Mouse (Mus musculus) neural tube, embryonic 14.5 days (tissue): ENCODE data around the gene Scaf4. TPM values are rescaled to one million over a fixed set of nuclear protein-coding genes. Genes with fewer than 3 reads are reported as not detected.

Experiments used
- ATAC-seq: fragments of 200-750 bp; cut with Nextera tagmentation; 2 replicates; pipeline ENCODE4 v1.8.0; 2017; ENCODE audit warnings: low read depth, mild to moderate bottlenecking, moderate TSS enrichment, moderate library complexity
- H3K27ac ChIP-seq: fragments of 300-500 bp; sonication (generic); 2 replicates; pipeline ENCODE4 v1.5.1; 2014; ENCODE audit warnings: low read depth, mild to moderate bottlenecking, control low read depth, low read length, moderate library complexity, mixed read lengths
- H3K27me3 ChIP-seq: fragments of 300-500 bp; sonication (generic); 2 replicates; pipeline ENCODE4 v1.6.1; 2014; ENCODE audit warnings: low read length; ENCODE audit not compliant: control insufficient read depth, insufficient read depth
- H3K36me3 ChIP-seq: fragments of 300-500 bp; sonication (generic); 2 replicates; pipeline ENCODE4 v1.6.1; 2014; ENCODE audit warnings: low read length, mixed read lengths; ENCODE audit not compliant: control insufficient read depth, insufficient read depth
- H3K4me1 ChIP-seq: fragments of 300-500 bp; sonication (generic); 2 replicates; pipeline ENCODE4 v1.6.1; 2014; ENCODE audit warnings: low read length; ENCODE audit not compliant: control insufficient read depth, insufficient read depth
- H3K4me2 ChIP-seq: fragments of 300-500 bp; sonication (generic); 2 replicates; pipeline ENCODE4 v1.6.1; 2014; ENCODE audit warnings: mild to moderate bottlenecking, low read depth, low read length, control low read depth
- H3K4me3 ChIP-seq: fragments of 300-500 bp; sonication (generic); 2 replicates; pipeline ENCODE4 v1.5.1; 2014; ENCODE audit warnings: low read depth, low read length, control low read depth, mixed read lengths
- H3K9ac ChIP-seq: fragments of 300-500 bp; sonication (generic); replicated peaks from 2 replicates; pipeline ENCODE4 v1.6.1; 2014; ENCODE audit warnings: low read depth, mild to moderate bottlenecking, control low read depth, low read length, mixed read lengths
- H3K9me3 ChIP-seq: fragments of 300-500 bp; sonication (generic); 2 replicates; pipeline ENCODE4 v1.6.1; 2016; ENCODE audit warnings: low read length; ENCODE audit not compliant: control insufficient read depth
- WGBS: fragments of 180-500 bp; shearing (Covaris S2); extraction: QIAGEN DNeasy Blood & Tissue Kit; methylation state at CpG from one replicate; pipeline ENCODE4 v1.1.7; 2014; 5-methylcytosine and 5-hydroxymethylcytosine counted together
- polyA plus RNA-seq: library from polyadenylated mRNA; unstranded; fragments of >200 nt; fragmentation: Nextera tagmentation; extraction: Ambion mirVana; gene quantifications from 2 replicates; pipeline ENCODE4 v1.2.1, GENCODE M21; 2014

Gene Scaf4
- polyA plus RNA-seq, 1 experiment from 2014 or later: 23.9 TPM

DNA sequence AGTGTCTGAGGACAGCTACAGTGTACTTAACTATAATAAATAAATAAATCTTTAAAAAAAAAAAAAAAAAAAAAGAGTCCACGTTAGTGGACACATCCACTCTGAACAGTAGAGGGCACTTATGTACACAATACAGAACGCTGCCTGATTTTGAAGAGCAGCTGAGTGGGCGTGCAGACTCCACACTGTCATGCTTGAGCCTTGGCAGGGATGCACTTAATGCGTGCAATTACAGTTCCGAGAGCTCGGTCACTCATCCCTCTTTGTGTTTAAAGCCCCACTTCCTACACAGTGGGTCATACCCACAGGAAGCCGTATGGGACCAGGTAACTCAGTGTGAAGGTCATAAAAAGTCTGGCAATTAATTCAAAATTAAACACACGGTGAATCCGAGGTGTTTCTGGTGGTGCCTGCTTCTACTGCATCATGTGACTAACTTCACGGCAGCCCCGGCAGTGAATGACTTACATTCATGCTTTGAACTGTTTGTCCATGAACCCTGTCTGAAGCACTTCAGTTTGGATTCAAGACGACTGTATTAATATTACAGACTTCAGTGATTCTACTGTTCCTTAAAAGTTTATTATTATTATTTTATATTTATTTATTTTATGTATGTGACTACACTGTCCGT lies 28.3 kb upstream of the Scaf4 start:
- Histone ChIP-seq H3K27ac (no peak overlapping the region), H3K27me3 (no peaks in the 10 kb centered on the region), H3K9me3 (no peaks in the 10 kb centered on the region), H3K36me3 (no peaks in the 10 kb centered on the region), H3K4me1 (no peaks in the 10 kb centered on the region), H3K4me2 (no peak overlapping the region), H3K4me3 (no peak overlapping the region), H3K9ac (no peak overlapping the region)
- ATAC-seq: peak; percentile 51; the same call in 1 of the 2 replicates
- 72% methylated on average over 13 of the region's 13 CpGs for WGBS

GRCm38 (mm10) chr16:90310488-90311135 lies 26.3 kb upstream of the Scaf4 start:
- no peaks in the 10 kb centered on the region for H3K36me3 ChIP-seq
- no peak overlapping the region for H3K4me3 ChIP-seq
- no peaks in the 10 kb centered on the region for H3K4me1 ChIP-seq
- no peak for ATAC-seq
- no peak overlapping the region for H3K9ac ChIP-seq
- no peaks in the 10 kb centered on the region for H3K27me3 ChIP-seq
- H3K9me3 ChIP-seq: no peaks in the 10 kb centered on the region
- no peak overlapping the region for H3K27ac ChIP-seq
- H3K4me2 ChIP-seq: no peak overlapping the region
- WGBS: 82% methylated on average over 11 of the region's 11 CpGs

- Histone ChIP-seq H3K27me3 (no peaks in the 10 kb centered on the region), H3K4me1 (no peaks in the 10 kb centered on the region), H3K9ac (no peak overlapping the region), H3K27ac (no peak overlapping the region), H3K9me3 (no peaks in the 10 kb centered on the region), H3K4me2 (no peak overlapping the region), H3K36me3 (no peaks in the 10 kb centered on the region), H3K4me3 (no peak overlapping the region)
- ATAC-seq: no peak
- WGBS: 48% methylated on average over 3 of the region's 3 CpGs
Observed at GRCm38 (mm10) chr16:90309784-90310183, 25.5 kb upstream of the Scaf4 start.

GRCm38 (mm10) chr16:90303988-90304299 lies 19.6 kb upstream of the Scaf4 start:
- Histone ChIP-seq H3K9ac (no peak overlapping the region), H3K27me3 (no peaks in the 10 kb centered on the region), H3K9me3 (no peaks in the 10 kb centered on the region), H3K4me1 (peaks cover 1% of the 10 kb centered on the region; the same call in 1 of the 2 replicates), H3K36me3 (no peaks in the 10 kb centered on the region), H3K4me3 (no peak overlapping the region), H3K4me2 (no peak overlapping the region), H3K27ac (no peak overlapping the region)
- ATAC-seq: no peak
- WGBS: 90% methylated on average over 2 of the region's 2 CpGs

DNA sequence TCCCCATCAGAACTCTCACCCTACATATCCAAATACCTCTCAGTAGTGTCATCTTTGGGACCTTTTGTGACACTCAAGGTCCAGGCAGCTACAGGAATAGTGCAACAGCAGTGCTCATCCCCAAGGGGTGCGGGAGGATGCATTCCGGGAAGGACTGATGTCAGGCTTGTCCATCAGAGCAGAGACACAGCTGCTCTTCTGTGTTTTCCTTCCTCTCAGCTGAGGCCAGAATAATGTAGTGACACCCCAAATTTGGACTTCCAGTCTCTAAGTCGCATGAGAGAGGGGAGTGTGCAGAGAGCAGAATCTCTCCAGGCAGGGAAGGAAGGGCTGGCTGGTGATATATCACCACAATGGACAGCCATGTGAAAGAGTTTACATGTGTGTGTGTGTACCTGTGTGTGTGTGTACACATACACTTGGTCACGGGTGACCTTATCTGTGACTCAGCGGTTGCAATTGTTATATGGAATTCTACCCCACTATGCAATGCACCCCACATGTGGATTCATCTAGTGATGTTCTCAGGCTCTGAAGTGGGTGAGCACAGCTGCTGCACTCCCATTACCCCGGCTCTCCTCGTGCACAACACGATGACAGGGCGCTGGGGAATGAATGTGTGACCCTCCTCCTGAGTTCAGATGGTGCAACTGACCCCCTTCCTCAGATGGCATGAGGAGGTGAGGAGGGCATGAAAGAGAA lies 19.1 kb upstream of the Scaf4 start:
- peaks cover 6% of the 10 kb centered on the region; the same call in 1 of the 2 replicates for H3K4me1 ChIP-seq
- 78% methylated on average over 9 of the region's 9 CpGs for WGBS
- H3K4me2 ChIP-seq: no peak overlapping the region
- no peak for ATAC-seq
- no peaks in the 10 kb centered on the region for H3K27me3 ChIP-seq
- no peak overlapping the region for H3K27ac ChIP-seq
- H3K9me3 ChIP-seq: no peaks in the 10 kb centered on the region
- H3K36me3 ChIP-seq: no peaks in the 10 kb centered on the region
- no peak overlapping the region for H3K4me3 ChIP-seq
- H3K9ac ChIP-seq: no peak overlapping the region

- H3K27ac ChIP-seq: no peak overlapping the region
- 80% methylated on average over 10 of the region's 10 CpGs for WGBS
- no peaks in the 10 kb centered on the region for H3K9me3 ChIP-seq
Observed at GRCm38 (mm10) chr16:90301706-90302105, 17.4 kb upstream of the Scaf4 start.

DNA sequence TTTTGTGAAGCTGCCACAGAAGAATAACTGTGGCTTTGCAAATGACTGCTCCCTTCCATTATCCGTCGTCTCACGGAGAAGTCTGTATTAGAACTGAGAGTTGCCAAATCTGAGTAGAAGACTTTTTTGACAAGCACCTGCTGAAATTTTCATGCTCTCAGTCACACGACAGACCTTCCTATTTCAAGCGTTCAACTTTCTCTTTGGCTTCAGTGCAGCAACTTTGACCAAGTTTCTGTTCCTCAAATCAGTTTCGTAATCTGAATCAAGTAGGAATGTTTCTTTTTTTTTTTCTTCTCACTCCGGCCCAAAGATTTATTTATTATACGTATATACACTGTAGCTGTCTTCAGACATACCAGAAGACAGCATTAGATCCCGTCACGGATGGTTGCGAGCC lies 16.6 kb upstream of the Scaf4 start:
- Histone ChIP-seq H3K4me3 (no peak overlapping the region), H3K4me2 (no peak overlapping the region), H3K36me3 (no peaks in the 10 kb centered on the region), H3K27me3 (no peaks in the 10 kb centered on the region), H3K4me1 (peaks cover 6% of the 10 kb centered on the region; the same call in 1 of the 2 replicates), H3K9me3 (no peaks in the 10 kb centered on the region), H3K9ac (no peak overlapping the region), H3K27ac (no peak overlapping the region)
- 89% methylated on average over 11 of the region's 11 CpGs for WGBS
- ATAC-seq: no peak

More at GRCm38 (mm10) chr16:90301706-90302105, 17.4 kb upstream of the Scaf4 start:
- Histone ChIP-seq H3K4me2 (no peak overlapping the region), H3K27me3 (no peaks in the 10 kb centered on the region), H3K36me3 (no peaks in the 10 kb centered on the region), H3K4me1 (peaks cover 6% of the 10 kb centered on the region; the same call in 1 of the 2 replicates), H3K4me3 (no peak overlapping the region), H3K9ac (no peak overlapping the region)
- no peak for ATAC-seq

DNA sequence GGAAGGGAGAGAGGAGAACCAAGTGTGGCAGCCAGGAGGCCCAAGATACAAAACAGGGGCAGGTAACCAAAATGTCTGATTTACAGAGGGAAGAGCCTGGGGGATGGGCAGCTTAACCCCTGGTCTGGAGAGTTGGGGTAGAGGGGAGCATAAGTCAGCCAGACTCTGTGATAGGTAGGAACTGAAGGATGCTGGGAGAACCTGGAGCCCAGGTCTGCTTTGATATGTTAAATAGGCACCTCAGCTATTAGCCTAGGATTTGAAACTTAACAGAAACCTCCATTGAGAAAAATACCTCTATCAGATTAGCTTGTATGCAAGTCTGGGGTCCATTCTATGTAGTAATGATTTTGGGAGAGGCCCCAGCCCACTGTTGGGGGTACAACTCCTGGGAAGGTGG lies 15.3 kb upstream of the Scaf4 start:
- Histone ChIP-seq H3K27me3 (no peaks in the 10 kb centered on the region), H3K4me2 (no peak overlapping the region), H3K4me1 (peaks cover 6% of the 10 kb centered on the region; the same call in 1 of the 2 replicates), H3K9ac (no peak overlapping the region), H3K27ac (no peak overlapping the region), H3K36me3 (no peaks in the 10 kb centered on the region), H3K9me3 (no peaks in the 10 kb centered on the region), H3K4me3 (no peak overlapping the region)
- ATAC-seq: 0 out of 2 replicates have a peak, but pooled peaks have one; percentile 14
